Mouse (Mus musculus): ENCODE measurements around the gene Mpc1. TPM values are rescaled to one million over a fixed set of nuclear protein-coding genes. Genes with fewer than 3 reads are reported as not detected.
A peak's percentile ranks its signal among the peaks of the same experiment; 100 is the strongest.

Mpc1 gene
- total and polyA plus RNA-seq, 3 experiments: 66.7 to 232 (median 77.4) TPM

DNA sequence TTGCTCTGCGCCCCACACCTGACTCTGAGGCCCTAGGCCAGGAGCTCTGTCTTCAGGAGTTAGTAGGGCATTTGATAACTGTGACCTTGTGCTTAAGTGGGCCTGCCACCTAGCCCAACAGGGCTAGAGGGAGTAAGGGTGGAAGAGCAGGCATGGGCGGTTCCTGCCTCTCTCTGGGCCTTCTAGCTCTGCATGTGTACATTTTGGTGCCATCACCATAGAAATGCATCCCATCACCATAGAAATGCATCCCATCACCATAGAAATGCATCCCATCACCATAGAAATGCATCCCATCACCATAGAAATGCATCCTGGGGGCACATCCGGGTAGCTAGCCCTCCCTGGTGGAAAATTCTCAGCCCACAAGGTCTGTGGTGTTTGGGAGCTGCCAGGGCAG is 43.1 kb upstream of the Mpc1 start:
- in situ Hi-C loops (cut with MboI; ENCODE audit: low pct_ligation_motif_present, low pct_unique_long_range_greater_than_20kb, low sequenced_read_pairs): no loop called here
- dilution Hi-C loops (cut with MboI; ENCODE audit: extremely low pct_ligation_motif_present, extremely low pct_unique_long_range_greater_than_20kb, low sequenced_read_pairs): no loop called here
- no peaks in the 10 kb centered on the region for H3K27me3 ChIP-seq (replicated peaks)
- H3K4me2 ChIP-seq (ENCODE audit: insufficient read depth, low read depth, poor library complexity, severe bottlenecking): no peak overlapping the region
- TF ChIP-seq POLR2AphosphoS2 (IDR thresholded peaks at IDR 0.05; ENCODE audit: low read depth, low read length) (no peak), JUND (conservative IDR thresholded peaks at IDR 0.05; ENCODE audit: low read depth, low read length) (no peak), PAX5 (IDR thresholded peaks at IDR 0.05; ENCODE audit: low read length) (no peak), CHD1 (IDR thresholded peaks at IDR 0.05; ENCODE audit: low read depth, low read length) (no peak), EP300 (IDR thresholded peaks at IDR 0.05; ENCODE audit: low read length) (no peak), MAX (IDR thresholded peaks at IDR 0.05; ENCODE audit: low read length) (no peak), KAT2A (IDR thresholded peaks at IDR 0.05; ENCODE audit: insufficient replicate concordance, low read length) (no peak), MYC (IDR thresholded peaks at IDR 0.05; ENCODE audit: low read depth, low read length) (no peak)
- H3K27ac ChIP-seq (ENCODE audit: insufficient read depth, low read depth): no peak overlapping the region
- H3K9me3 ChIP-seq (replicated peaks; ENCODE audit: low read length): peaks cover 7% of the 10 kb centered on the region
- H3K4me1 ChIP-seq (ENCODE audit: control insufficient read depth in 1 of 2, insufficient read depth in 2 of 2): peaks cover 31 to 96% of the 10 kb centered on the region in 2 experiments
- no peaks in the 10 kb centered on the region for H3K36me3 ChIP-seq (replicated peaks in 1 of 2; ENCODE audit: control insufficient read depth in 1 of 2, insufficient read depth in 1 of 2, low read length in 1 of 2)
- no peak for DNase-seq (ENCODE audit: extremely low read depth)
- H3K9ac ChIP-seq (ENCODE audit: insufficient read depth, low read depth): no peak overlapping the region
- H3K79me2 ChIP-seq (replicated peaks; ENCODE audit: control insufficient read depth, extremely low read depth, insufficient read depth, poor library complexity, severe bottlenecking): no peaks in the 10 kb centered on the region
- no peak overlapping the region for H3K4me3 ChIP-seq (replicated peaks in 1 of 3; ENCODE audit: low read depth in 2 of 3, low read length in 2 of 3, poor library complexity in 1 of 3)

DNA sequence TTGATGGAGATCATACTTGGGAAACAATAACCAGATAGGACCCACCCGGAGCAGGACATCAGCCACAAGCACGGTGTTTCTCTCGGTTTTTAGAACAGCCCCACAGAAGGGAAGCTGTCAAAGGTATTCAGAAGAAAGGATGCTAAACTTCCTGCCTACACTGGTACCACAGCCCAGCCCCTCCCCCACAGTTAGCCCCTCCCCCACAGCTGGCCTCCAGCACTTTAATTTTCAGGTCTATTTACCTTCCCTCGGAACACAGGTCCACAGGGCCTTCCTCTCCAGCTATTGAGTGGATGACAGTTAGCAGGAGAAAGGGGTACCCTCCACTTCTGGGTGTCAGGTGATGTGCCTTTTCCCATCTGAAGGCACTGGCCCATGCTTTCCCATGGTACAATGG is 42.2 kb upstream of the Mpc1 start:
- Histone ChIP-seq H3K4me1 (ENCODE audit: control insufficient read depth in 1 of 2, insufficient read depth in 2 of 2) (peaks cover 34 to 96% of the 10 kb centered on the region in 2 experiments), H3K79me2 (replicated peaks; ENCODE audit: control insufficient read depth, extremely low read depth, insufficient read depth, poor library complexity, severe bottlenecking) (no peaks in the 10 kb centered on the region), H3K27ac (ENCODE audit: insufficient read depth, low read depth) (no peak overlapping the region), H3K9me3 (replicated peaks; ENCODE audit: low read length) (peaks cover 7% of the 10 kb centered on the region), H3K4me3 (replicated peaks in 1 of 3; ENCODE audit: low read depth in 2 of 3, low read length in 2 of 3, poor library complexity in 1 of 3) (no peak overlapping the region), H3K9ac (ENCODE audit: insufficient read depth, low read depth) (no peak overlapping the region), H3K27me3 (replicated peaks) (no peaks in the 10 kb centered on the region), H3K36me3 (replicated peaks in 1 of 2; ENCODE audit: control insufficient read depth in 1 of 2, insufficient read depth in 1 of 2, low read length in 1 of 2) (no peaks in the 10 kb centered on the region), H3K4me2 (ENCODE audit: insufficient read depth, low read depth, poor library complexity, severe bottlenecking) (no peak overlapping the region)
- in situ Hi-C loops (cut with MboI; ENCODE audit: low pct_ligation_motif_present, low pct_unique_long_range_greater_than_20kb, low sequenced_read_pairs) (no loop called here), dilution Hi-C loops (cut with MboI; ENCODE audit: extremely low pct_ligation_motif_present, extremely low pct_unique_long_range_greater_than_20kb, low sequenced_read_pairs) (no loop called here)
- DNase-seq (ENCODE audit: extremely low read depth): no peak
- peak; percentile 73 for TF ChIP-seq CHD2 (IDR thresholded peaks at IDR 0.05; ENCODE audit: low read length)
- no peak for TF ChIP-seq ELF1 (IDR thresholded peaks at IDR 0.05; ENCODE audit: low read depth, low read length)

DNA sequence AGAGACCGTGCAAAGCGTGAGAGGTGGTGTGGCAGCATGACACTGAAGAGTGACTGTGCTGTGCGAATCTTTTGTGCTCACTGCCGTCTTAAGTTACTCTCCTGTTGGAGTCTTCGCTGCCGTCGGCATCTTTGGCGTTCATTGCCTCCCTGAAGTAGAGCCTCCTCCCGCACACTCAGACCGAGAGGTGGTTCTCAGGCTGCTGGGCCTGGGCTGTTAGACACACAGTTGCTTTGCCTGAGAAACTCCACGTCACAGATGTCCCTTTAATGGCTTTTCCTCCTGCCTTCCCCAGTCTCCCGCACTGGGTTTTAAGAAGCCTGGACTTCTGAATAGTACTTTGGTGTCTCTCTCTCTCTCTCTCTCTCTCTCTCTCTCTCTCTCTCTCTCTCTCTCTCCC is 41.1 kb upstream of the Mpc1 start:
- no peak overlapping the region for H3K4me3 ChIP-seq (replicated peaks in 1 of 3; ENCODE audit: low read depth in 2 of 3, low read length in 2 of 3, poor library complexity in 1 of 3)
- H3K4me2 ChIP-seq (ENCODE audit: insufficient read depth, low read depth, poor library complexity, severe bottlenecking): peak overlapping the region; percentile 83; the same call in 1 of the 2 replicates
- H3K27me3 ChIP-seq (replicated peaks): no peaks in the 10 kb centered on the region
- peaks cover 37 to 96% of the 10 kb centered on the region in 2 experiments for H3K4me1 ChIP-seq (ENCODE audit: control insufficient read depth in 1 of 2, insufficient read depth in 2 of 2)
- peaks cover 5% of the 10 kb centered on the region for H3K9me3 ChIP-seq (replicated peaks; ENCODE audit: low read length)
- no peak overlapping the region for H3K27ac ChIP-seq (ENCODE audit: insufficient read depth, low read depth)
- TF ChIP-seq CTCF (conservative IDR thresholded peaks at IDR 0.05 in 1 of 2, IDR thresholded peaks at IDR 0.05 in 1 of 2; ENCODE audit: low read depth in 2 of 2, low read length in 2 of 2): no peak
- no peak for TF ChIP-seq KAT2A (IDR thresholded peaks at IDR 0.05; ENCODE audit: insufficient replicate concordance, low read length)
- TF ChIP-seq CHD2 (IDR thresholded peaks at IDR 0.05; ENCODE audit: low read length): no peak
- no peak for TF ChIP-seq MAX (IDR thresholded peaks at IDR 0.05; ENCODE audit: low read length)
- no peak for TF ChIP-seq ELF1 (IDR thresholded peaks at IDR 0.05; ENCODE audit: low read depth, low read length)
- TF ChIP-seq EP300 (IDR thresholded peaks at IDR 0.05; ENCODE audit: low read length): no peak
- no peak for TF ChIP-seq JUND (conservative IDR thresholded peaks at IDR 0.05; ENCODE audit: low read depth, low read length)
- TF ChIP-seq GABPA (IDR thresholded peaks at IDR 0.05; ENCODE audit: insufficient replicate concordance, low read depth, low read length): no peak
- no peak for TF ChIP-seq POLR2AphosphoS2 (IDR thresholded peaks at IDR 0.05; ENCODE audit: low read depth, low read length)
- TF ChIP-seq ZMIZ1 (IDR thresholded peaks at IDR 0.05; ENCODE audit: low read depth, low read length): no peak
- in situ Hi-C loops (cut with MboI; ENCODE audit: low pct_ligation_motif_present, low pct_unique_long_range_greater_than_20kb, low sequenced_read_pairs) (no loop called here), dilution Hi-C loops (cut with MboI; ENCODE audit: extremely low pct_ligation_motif_present, extremely low pct_unique_long_range_greater_than_20kb, low sequenced_read_pairs) (no loop called here)
- no peak overlapping the region for H3K9ac ChIP-seq (ENCODE audit: insufficient read depth, low read depth)
- no peaks in the 10 kb centered on the region for H3K36me3 ChIP-seq (replicated peaks in 1 of 2; ENCODE audit: control insufficient read depth in 1 of 2, insufficient read depth in 1 of 2, low read length in 1 of 2)
- no peak for DNase-seq (ENCODE audit: extremely low read depth)
- no peaks in the 10 kb centered on the region for H3K79me2 ChIP-seq (replicated peaks; ENCODE audit: control insufficient read depth, extremely low read depth, insufficient read depth, poor library complexity, severe bottlenecking)

Data from CH12.LX (cell line).